Mouse (Mus musculus) ES-E14 (cell line): ENCODE results near the gene Stxbp6. TPM values are rescaled to one million over a fixed set of nuclear protein-coding genes. Genes with fewer than 3 reads are reported as not detected.

Source experiments
- DNase-seq: peaks from one replicate; pipeline ENCODE4 v3.0.0-alpha.2; 2013; ENCODE audit warnings: low read depth, low spot score
- H3K27ac ChIP-seq: 2 replicates; pipeline ENCODE4 v1.5.1; 2012; ENCODE audit warnings: low read depth, mild to moderate bottlenecking, low read length, moderate library complexity, mixed read lengths; ENCODE audit not compliant: poor library complexity, insufficient read depth, severe bottlenecking
- H3K36me3 ChIP-seq: 2 replicates; pipeline ENCODE4 v1.6.1; 2012; ENCODE audit warnings: mild to moderate bottlenecking, low read length, moderate library complexity, mixed read lengths; ENCODE audit not compliant: control insufficient read depth, poor library complexity, insufficient read depth, severe bottlenecking
- H3K4me1 ChIP-seq, 2 experiments: fragments of 150-350 bp in 1 of 2; sonication (generic) in 1 of 2; 2 replicates each; pipeline ENCODE4 v1.6.1; 2012; ENCODE audit warnings: low read length in 2 of 2, mild to moderate bottlenecking in 1 of 2, mixed read lengths in 1 of 2; ENCODE audit not compliant: control insufficient read depth in 2 of 2, insufficient read depth in 2 of 2, poor library complexity in 1 of 2
- H3K4me3 ChIP-seq, 2 experiments: fragments of 150-350 bp in 1 of 2; sonication (generic) in 1 of 2; 2 replicates each; pipeline ENCODE4 v1.5.1; 2012; ENCODE audit warnings: low read length in 2 of 2, low read depth in 1 of 2, mild to moderate bottlenecking in 1 of 2, mixed read lengths in 1 of 2; ENCODE audit not compliant: insufficient read depth in 1 of 2, poor library complexity in 1 of 2, severe bottlenecking in 1 of 2
- H3K9ac ChIP-seq: 2 replicates; pipeline ENCODE4 v1.6.1; 2012; ENCODE audit warnings: low read depth, mild to moderate bottlenecking, low read length, mixed read lengths; ENCODE audit not compliant: poor library complexity, insufficient read depth, severe bottlenecking
- H3K9me3 ChIP-seq: fragments of 150-350 bp; sonication (generic); 2 replicates; pipeline ENCODE4 v1.6.1; 2012; ENCODE audit warnings: low read depth, mild to moderate bottlenecking, low read length; ENCODE audit not compliant: control insufficient read depth, insufficient read depth
- CHD2 ChIP-seq: IDR thresholded peaks from 2 replicates; pipeline ENCODE4 v1.6.1; 2014; ENCODE audit warnings: mild to moderate bottlenecking, low read depth, low read length, inconsistent platforms
- HCFC1 ChIP-seq: IDR thresholded peaks from 2 replicates; pipeline ENCODE4 v1.6.1; 2012; ENCODE audit warnings: low read length, inconsistent platforms, borderline replicate concordance; ENCODE audit not compliant: insufficient read depth
- MAFK ChIP-seq: IDR thresholded peaks from 2 replicates; pipeline ENCODE4 v1.6.1; 2014; ENCODE audit warnings: mild to moderate bottlenecking, low read depth, low read length, inconsistent platforms; ENCODE audit not compliant: insufficient read depth
- ZC3H11A ChIP-seq: IDR thresholded peaks from 2 replicates; pipeline ENCODE4 v1.6.1; 2012; ENCODE audit warnings: low read depth, mild to moderate bottlenecking, inconsistent platforms, low read length, borderline replicate concordance
- ZNF384 ChIP-seq: IDR thresholded peaks from 2 replicates; pipeline ENCODE4 v1.6.1; 2012; ENCODE audit warnings: low read depth, low read length, inconsistent platforms
- in situ Hi-C, 2 experiments: fragments of 600-800 bp; cut with MboI; formaldehyde crosslinking; loops; one replicate each; pipeline ENCODE4 v1.15.1; 2025; ENCODE audit warnings: low sequenced_read_pairs in 2 of 2, inconsistent platforms in 1 of 2; ENCODE audit not compliant: unreplicated experiment in 2 of 2
- total RNA-seq: library from RNA; depleted of rRNA; stranded (reverse); fragments of 300-350 nt; gene quantifications from 2 replicates; pipeline ENCODE4 v1.2.3, GENCODE M21; 2012

Gene Stxbp6
- total RNA-seq, 1 experiment: 0.76 TPM

DNA sequence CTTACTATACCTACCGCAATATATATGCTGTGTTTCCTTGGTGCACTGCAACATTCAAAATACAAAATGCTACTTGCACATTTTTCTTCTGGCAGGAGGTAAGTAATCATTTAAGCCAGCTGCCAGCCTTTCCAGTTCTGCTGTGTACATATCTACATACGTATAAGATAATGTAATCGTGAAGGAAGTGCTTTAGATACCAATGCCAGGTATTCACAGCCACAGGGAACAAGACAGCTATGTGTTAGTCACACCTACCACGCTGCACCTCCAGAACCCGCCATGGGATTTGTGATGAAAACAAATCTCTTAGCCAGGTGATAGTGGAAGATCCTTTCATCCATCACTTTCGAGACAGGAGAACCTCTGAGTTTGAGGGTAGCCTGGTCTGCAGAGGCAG is 13.7 kb downstream of the Stxbp6 start:
- no peaks in the 10 kb centered on the region for H3K36me3 ChIP-seq
- no peaks in the 10 kb centered on the region for H3K4me1 ChIP-seq
- no peak for TF ChIP-seq ZNF384
- TF ChIP-seq MAFK: no peak
- TF ChIP-seq CHD2: no peak
- TF ChIP-seq HCFC1: no peak
- no peak for TF ChIP-seq ZC3H11A
- no peak overlapping the region for H3K4me3 ChIP-seq
- no peak overlapping the region for H3K27ac ChIP-seq
- no peak overlapping the region for H3K9ac ChIP-seq
- DNase-seq: no peak
- no peaks in the 10 kb centered on the region for H3K9me3 ChIP-seq
- in situ Hi-C loops: no loop called here

DNA sequence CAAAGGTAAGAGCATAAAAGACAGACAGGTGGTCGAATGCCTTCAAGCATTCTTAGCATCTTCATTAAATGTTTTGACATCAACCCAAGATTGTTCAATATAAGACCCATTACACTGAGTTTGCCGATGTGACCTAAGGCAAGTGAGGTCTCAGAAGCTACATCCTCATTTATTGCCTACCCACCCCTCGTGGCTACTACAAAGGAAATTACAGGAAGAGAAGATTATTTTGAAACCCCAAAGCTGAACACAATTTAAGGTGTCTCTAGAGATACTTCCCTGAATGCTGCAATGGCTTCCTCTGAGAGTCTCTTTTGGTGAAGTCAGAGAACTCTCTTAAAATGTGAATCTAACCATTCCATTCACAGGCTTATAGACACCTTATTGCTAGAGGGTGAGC is 16.5 kb downstream of the Stxbp6 start:
- Histone ChIP-seq H3K4me1 (no peaks in the 10 kb centered on the region), H3K9me3 (no peaks in the 10 kb centered on the region), H3K36me3 (no peaks in the 10 kb centered on the region), H3K9ac (no peak overlapping the region), H3K4me3 (no peak overlapping the region), H3K27ac (no peak overlapping the region)
- in situ Hi-C loops: no loop called here
- no peak for DNase-seq
- no peak for TF ChIP-seq MAFK
- TF ChIP-seq HCFC1: no peak
- no peak for TF ChIP-seq ZC3H11A
- no peak for TF ChIP-seq CHD2
- no peak for TF ChIP-seq ZNF384

DNA sequence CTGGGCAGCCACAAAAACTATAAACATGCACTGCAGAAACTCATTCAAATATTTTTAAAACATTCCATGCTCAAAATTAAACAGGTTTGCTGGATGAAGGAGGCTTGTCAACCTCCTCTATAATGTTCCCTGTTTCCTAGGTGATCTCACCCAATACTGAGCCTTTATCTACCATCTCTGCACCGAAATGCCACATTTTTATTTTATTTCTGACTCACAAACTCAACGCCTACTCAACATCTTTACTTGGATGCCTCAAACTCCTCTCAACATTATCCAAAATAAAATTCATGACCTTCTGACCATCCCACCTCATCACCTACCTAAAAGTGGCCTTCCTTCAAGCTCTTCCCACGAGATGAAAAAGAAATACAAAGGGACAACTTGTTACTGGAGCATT is 18.1 kb downstream of the Stxbp6 start:
- H3K9ac ChIP-seq: no peak overlapping the region
- TF ChIP-seq HCFC1: no peak
- no peak for TF ChIP-seq ZC3H11A
- TF ChIP-seq ZNF384: no peak
- no peak for TF ChIP-seq CHD2
- no peak for TF ChIP-seq MAFK
- no peak overlapping the region for H3K27ac ChIP-seq
- H3K4me3 ChIP-seq: no peak overlapping the region
- no peaks in the 10 kb centered on the region for H3K9me3 ChIP-seq
- H3K36me3 ChIP-seq: no peaks in the 10 kb centered on the region
- in situ Hi-C loops: no loop called here
- no peaks in the 10 kb centered on the region for H3K4me1 ChIP-seq
- no peak for DNase-seq

DNA sequence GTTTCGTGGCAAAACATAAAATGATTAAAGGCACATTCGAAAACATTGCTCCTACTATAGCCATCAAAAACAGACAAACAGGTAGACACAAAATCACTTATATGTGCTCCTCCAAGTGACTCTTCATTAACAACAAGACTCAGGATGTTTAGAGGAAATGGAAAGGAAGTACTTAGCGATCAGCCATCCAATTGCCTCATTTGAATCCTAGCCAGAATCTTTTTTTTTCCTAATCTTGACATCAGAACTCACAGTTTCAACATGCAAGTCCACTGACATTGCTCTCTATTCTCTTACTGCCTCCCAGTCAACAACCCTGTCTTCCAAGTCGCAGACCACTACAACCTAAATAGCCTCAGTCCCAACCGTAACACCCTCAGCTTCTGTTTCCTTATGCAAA is 21.2 kb downstream of the Stxbp6 start:
- TF ChIP-seq MAFK (no peak), HCFC1 (no peak), CHD2 (no peak), ZNF384 (no peak), ZC3H11A (no peak)
- in situ Hi-C loops: no loop called here
- Histone ChIP-seq H3K36me3 (no peaks in the 10 kb centered on the region), H3K9me3 (no peaks in the 10 kb centered on the region), H3K4me3 (no peak overlapping the region), H3K27ac (no peak overlapping the region), H3K9ac (no peak overlapping the region), H3K4me1 (no peaks in the 10 kb centered on the region)
- DNase-seq: no peak

DNA sequence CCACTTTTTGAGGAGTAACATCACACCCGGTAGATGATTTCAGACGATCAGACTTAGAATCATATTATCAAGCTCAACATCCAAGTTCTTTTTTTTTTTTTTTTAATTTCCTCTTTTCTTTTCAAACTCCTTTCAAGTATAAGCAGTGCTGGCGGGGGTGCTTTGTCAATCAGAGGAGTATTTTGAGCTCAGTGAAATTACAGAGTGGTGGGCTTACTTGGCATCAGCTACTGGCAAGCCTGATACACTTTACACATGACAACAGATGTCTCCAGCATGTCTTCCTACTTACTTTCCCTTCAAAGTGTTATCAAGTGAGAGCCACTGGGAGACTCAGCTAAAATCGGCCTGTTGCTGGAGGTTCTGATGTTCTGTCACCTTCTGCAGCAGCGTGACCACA is 21.6 kb downstream of the Stxbp6 start:
- Histone ChIP-seq H3K27ac (no peak overlapping the region), H3K4me3 (no peak overlapping the region), H3K9me3 (no peaks in the 10 kb centered on the region), H3K4me1 (no peaks in the 10 kb centered on the region), H3K36me3 (no peaks in the 10 kb centered on the region), H3K9ac (no peak overlapping the region)
- in situ Hi-C loops: no loop called here
- TF ChIP-seq ZC3H11A: no peak
- TF ChIP-seq CHD2: no peak
- no peak for TF ChIP-seq ZNF384
- DNase-seq: no peak
